Mouse (Mus musculus) right cerebral cortex, postnatal 4 days (tissue): ENCODE results near the gene Rbm33.
A peak's percentile ranks its signal among the peaks of the same experiment; 100 is the strongest.

Experiments
- DNase-seq: peaks from one replicate; pipeline ENCODE4 v3.0.0-alpha.2; 2022

Rbm33 gene

DNA sequence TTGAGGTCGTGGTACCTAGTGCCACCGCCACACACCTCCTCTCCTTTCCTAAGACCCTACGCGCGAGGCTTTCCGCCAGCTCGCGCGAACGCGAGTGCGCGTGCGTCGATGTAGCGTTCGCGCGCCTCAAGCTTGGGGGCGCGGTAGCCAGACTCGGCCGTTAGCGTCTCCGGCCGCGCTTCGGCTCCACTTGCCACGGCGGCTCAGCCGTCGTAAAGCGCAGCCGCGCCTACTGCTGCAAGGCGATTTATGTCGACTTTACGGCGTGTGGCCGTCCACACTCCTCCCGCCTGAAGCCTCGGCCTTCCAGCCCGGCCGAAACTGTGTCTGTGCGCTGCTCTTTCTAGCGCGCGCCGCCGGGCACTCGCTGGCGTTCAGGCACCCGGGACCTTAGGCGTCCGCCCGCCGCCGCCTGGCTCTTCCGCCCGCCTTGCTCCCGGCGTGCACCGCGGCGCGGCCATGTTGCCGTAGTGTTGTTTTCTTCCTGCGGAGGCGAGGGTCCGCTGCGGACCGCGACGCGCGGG lies at the start of gene Rbm33:
Gene Rbm33 (plus strand): TSS at position 400 of the 524 bp plus-strand sequence.
- DNase-seq = peak; percentile 84

DNA sequence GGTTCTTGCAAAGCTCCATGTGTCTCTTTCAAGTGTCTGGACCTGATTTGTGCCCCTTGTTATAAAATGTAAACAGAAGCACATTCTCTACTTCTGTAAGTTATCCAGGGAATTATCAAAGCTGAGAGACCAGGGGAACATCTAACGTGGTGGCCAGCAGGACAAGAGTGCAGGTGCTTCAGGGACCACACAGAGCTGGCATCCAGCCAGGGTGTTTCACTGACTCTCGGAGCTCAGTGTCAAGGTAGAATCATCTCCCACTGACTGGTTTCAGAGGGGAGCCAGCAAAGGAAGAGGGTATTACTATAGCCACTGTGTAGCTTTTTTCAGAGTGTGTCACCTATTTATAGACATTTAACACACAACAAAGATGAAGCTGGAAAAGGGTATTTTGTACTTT lies 49.3 kb upstream of the Rbm33 start:
- no peak for DNase-seq

DNA sequence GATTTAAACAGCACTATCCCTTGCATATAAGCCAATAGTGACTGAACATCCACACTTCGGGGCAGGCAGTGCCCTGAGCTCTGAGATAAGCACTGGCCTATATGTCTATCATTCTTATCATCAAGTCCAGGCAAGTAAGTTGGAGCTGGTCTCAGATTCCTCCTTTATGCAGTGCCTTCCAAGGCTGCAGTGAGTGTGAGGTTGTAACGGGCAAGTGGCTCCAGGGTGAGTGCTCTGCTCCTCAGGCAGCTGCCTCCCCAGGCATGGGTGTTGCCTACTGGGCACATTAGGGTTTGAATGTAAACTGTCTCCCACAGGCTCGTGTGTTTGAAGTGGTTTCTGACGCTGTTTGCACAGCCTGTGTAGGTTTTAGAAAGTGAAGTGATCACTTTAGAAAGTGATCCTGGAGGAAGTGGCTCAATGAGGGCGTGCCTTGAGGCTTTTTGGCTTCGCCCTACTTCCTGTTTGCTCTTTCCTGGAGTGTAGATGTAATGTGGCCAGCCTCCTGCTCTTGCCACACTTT lies 47.4 kb upstream of the Rbm33 start:
- DNase-seq = no peak

DNA sequence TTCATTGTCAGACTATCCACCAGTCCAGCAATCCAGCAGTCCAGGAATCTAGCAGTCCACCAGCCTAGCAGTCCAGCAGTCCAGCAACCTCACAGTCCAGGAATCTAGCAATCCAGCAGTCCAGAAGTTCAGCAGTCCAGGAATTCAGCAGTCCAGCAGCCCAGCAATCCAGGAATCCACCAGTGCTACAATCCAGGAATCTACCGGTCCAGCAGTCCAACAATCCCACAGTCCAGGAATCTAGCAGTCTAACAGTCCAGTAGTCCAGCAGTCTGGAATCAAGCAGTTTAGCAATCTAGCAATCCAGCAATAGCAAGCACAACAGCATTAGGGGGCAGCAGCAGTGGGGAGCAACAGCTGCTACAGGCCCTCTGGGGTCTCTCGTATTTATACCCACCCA lies 44.1 kb upstream of the Rbm33 start:
- no peak for DNase-seq

DNA sequence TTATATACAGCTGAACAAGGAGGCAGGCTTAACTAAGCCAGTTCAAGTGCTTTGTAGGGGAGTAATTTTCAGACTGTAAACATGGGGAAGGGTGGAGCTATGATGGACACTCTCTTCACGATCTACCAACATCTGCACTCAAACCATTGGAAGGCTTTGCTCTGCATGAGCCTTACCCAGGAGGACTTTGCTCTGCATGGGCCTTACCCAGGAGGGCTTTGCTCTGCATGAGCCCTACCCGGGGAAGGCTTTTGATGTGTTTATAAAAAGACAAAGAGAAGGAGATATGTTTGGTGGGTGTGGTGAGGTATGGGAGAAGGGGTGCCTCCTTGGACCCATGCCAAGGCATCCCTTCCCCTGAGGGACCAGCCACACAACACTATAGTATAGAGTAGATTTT lies 39.6 kb upstream of the Rbm33 start:
- no peak for DNase-seq

DNA sequence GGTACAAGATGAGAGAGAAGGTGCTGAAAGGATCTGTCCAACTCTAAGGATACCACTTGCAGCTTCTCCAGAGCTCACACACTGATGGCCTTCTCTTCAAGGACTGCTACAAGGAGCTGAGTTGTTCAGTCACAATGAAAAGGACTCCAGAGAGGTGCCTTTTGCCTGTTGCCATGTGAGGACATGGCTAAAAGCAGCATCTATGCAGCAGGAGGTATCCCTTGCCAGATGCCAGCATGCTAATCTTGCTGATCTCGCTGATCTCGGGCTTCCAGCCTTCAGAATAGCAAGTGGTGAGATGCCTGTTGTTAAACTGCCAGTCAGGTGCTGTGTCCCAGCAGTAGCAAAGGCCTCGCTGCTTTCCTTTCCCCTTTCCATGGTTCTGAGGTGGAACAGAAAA lies 27.8 kb upstream of the Rbm33 start:
- no peak for DNase-seq

DNA sequence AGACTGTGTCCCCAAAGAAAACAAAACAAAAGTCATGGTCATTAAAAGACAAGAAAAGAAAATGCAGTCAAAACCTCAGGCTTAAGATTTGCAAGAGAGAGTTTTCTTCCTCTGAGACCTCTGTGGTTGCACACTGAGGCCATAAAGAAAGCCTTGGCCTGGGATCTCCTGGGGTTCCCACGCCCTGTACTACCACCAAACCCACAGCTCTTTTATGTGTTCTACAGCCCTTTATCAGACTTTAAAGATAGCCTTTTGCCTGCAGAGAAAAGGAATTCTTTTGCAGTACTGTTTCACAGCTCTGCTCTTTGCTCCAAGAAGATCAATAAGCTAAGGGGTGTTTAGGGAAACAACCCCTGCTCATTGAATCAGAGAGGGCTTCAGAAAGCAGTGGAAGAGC lies 26.3 kb upstream of the Rbm33 start:
- no peak for DNase-seq

DNA sequence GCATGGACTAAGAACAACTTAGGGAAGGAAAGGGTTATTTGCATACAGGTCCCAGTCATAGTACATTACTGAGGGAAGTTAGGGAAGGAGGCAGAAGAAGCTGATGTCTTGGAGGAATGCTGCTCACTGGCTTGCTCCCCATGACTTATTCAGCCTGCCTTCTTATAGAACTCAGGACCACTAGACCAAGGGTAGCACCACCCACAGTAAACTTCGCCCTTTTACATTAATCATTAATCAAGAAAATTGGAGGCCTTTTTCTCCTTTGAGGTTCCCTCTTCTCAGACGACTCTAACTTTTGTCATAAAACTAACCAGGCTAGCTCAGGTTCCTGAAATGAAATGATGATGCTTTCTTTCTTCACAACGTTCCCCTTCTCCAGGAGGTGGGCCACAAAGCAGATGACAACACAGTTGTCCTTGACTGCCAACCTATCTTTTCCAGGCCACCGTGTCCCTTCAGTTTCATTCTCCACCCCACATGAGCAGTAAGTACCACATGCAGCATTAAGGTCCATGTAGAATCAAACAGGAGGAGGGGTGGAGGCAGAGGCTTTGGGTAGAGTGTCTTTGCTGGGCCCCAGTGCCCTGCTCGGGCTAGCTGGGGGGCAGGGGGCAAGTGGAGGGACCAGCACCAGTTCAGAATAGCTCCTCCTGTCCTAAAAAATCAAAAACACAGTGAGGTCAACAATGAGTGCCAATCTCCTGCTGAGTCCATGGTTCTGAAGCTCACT lies 25.6 kb upstream of the Rbm33 start:
- no peak for DNase-seq

DNA sequence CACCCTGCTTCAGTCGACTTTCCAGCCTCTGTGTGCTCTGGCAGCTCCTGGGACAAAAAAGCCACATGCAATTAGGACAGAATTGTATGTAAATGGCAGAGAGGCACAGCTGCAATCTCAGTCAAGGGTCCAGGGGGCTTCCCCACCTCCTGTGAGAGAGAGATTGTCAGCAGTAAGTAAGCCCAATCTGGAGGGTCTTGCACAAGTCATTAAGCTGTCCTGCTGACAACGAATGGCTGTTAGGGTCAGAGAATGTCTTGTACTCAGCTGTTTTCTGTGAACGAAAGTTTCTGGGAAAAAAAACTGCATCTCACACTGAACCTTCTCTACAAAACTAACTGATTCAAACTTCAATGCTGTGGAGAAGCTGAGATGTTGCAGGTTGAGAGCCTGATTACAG lies 24.6 kb upstream of the Rbm33 start:
- no peak for DNase-seq

DNA sequence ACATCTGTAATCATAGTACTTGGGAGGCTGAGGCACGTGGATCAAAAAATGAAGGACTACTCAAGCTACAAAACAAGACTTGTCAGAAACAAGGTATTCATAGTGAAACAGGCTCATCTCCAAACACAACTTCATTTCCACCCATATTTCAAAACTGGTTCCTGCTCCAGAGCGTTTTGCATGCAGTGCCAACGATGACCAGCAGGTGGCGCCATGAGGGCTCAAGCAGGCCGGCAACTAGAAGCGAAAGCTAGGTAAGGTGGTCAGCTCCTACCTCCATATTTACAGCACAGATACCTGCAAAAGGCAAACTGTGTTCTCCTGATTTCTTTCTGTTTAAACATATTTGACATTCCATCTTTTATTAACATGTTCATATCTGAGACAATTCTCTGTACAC lies 22.9 kb upstream of the Rbm33 start:
- DNase-seq = peak; percentile 94

DNA sequence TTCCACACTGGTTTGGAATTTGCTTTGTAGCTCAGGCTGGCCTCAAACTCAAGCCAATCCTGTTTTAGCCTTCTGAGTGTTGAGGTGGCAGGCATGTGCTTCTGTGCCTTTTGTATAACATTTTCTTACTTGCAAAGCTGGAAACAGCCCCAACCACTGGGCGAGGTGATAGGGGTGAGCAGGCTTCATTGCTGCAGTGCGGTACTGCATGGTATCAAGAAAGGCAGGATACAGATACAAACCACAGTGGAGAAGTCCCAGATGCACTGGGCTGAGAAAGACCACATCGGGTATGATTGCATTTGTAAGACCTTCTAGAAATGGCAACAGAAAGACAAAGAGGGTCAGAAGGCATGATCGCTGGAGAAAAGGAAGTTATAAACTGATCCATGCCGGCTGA lies 18.8 kb upstream of the Rbm33 start:
- no peak for DNase-seq

DNA sequence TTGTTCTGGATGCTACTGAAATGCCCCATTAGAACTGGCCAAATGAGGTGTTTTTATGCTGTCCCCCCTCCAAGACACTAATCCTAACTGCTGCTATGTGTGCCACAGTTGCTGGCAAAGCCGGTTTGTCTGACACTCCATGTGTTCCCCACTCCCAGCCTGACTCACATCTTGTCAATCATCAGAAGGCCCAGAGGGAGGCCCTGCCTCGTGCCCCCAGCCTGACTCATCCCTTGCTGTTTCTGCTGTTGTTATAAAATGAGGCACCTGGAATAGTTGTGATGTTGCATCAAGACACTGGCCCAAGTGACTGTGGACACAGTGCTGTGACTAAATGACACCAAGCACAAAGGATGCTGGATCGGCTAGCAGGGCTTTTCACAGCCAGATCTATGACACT lies 18.2 kb upstream of the Rbm33 start:
- no peak for DNase-seq

DNA sequence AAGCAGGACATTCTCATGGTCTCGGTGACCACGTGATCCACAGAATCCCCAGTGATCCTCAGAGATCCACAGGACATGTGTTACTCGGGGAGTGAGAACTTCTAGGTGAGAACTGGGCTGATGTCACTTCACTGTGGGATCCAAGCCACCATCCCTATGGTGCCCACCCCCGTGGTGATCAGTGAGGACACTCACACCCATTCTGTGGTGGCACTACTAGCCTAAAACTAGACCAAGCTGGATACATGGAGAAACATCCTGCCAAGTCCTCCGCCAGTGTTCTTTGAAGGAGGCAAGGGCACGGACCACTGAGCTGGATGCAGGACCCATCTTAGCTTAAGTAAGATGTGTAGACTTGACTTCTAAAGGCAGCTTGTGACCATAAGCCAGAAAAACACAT lies 17.6 kb upstream of the Rbm33 start:
- no peak for DNase-seq

DNA sequence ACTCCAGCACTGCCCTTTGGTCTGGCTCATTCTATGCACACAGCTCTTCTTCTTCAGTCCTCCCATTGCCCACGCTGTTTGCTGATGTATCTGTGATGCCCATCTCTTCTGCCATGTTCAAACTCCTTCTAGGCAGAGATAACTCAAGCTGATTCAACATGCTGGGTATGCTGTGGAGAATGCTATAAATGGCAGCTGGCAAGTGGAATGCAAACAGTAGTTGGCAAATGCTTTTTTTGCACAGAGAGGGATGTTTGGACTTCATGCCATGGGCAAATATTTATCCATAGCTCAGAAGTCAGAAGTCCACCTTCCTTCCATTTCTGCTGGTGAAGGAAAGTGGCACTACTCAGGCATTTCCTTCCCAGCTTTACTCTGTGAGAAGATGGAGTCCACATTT lies 14.2 kb upstream of the Rbm33 start:
- DNase-seq = no peak

DNA sequence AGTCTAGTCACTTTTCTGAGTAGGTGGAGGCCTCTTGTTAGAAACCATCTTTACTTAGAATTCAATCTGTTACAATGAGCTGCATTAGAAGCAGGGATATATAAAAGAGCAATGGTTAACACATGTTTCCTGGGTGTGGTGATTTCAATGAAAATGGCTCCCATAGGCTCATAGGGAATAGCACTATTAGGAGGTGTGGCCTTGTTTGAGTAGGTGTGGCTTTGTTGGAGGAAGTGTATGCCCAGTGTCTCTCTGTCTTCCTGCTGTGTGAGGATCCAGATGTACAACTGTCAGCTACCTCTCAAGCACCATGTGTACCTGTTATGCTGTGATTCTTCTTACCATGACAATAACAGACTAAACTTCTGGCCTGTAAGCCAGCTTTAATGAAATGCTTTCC lies 12.4 kb upstream of the Rbm33 start:
- DNase-seq = no peak

DNA sequence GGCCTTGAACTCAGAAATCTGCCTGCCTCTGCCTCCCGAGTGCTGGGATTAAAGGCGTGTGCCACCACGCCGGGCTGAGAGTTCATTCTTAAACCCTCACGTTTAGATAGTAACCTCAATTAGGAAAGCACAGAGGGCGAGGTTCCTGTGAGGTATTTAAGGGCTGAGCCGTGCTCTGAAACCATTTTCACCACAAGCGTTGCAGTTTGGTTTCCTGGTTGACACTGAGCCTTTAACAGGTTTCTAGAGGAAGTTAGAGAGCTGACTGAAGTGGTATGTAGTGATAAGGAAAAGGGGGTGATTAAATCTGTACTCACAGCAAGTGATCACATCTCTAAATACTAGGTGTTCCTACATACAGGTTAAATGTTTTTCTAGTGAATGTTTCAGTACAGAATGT lies 1.4 kb upstream of the Rbm33 start:
- no peak for DNase-seq

DNA sequence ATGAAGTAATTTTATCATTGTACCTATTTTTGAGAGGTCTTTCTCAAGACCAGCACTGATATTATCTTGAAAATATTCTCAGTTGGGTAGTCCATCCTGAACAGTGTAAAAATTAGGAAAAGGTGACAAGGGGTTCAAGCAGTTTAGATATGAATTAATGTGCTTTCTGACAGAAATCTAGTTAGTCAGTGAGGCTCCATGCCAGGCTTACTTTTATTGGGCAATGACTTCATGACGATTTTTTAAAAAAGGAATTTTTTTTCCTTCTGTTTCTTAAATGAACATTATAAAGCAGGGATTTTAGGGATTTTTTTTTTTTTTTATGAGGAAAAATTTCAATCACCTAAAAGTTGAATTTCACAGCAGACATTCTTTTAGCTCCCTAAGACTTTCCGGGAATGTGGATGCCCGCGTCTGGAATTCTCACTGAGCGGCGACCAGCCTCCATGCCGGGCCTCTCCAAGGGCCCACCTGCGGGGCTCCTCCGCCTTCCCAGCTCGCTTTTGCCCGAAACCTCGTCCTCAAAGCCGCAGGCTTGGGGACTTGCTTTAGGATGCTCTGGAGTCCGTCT lies 685 bp upstream of the Rbm33 start:
- no peak for DNase-seq

DNA sequence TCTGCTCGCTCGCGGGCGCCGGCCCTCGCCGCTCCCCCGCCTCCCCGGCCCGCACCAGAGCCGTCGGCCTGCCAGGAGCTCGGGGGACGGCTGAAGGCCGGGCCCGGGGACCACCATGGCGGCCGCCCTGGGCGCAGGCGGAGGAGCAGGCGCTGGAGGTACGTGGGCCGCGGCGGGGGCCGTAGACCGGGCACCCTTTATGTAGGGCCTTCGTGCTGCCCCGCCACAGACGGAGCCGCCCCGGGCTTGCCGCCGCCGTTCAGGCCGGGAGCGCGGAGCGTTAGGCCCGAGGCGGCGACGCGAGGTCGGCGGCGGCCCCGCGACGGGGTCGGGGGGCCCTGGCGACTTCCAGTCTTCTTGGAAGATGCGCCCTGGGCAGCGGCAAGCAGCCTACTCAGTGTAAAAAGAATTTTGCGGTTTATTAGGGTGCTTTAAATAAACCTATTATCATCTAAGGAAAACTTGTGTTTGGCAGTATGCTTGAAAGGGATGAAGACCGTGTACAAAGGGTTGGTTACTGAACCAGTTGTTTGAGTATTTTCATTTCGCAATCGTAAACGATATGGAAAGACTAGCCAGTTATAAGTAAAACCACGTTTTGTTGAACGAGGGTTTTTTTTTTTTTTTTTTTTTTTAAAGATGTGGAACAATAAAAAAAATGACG lies 464 bp downstream of the Rbm33 start:
- DNase-seq = no peak

DNA sequence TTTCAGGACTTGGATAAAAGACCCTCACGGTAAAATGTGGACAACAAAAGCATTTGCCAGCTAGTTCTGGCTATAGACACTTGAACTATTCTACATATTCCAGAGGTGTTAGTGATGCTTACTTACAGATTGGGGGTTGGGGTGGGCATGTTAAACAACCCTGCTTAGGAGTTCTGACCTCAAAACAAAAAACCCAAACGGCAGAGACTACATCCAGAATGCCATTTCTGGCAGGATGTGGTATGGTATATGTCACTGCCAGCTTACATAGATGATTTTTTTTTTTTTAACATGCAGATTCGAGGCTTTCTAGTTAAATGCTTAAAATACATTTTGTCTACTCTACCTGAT lies 971 bp downstream of the Rbm33 start:
- no peak for DNase-seq

DNA sequence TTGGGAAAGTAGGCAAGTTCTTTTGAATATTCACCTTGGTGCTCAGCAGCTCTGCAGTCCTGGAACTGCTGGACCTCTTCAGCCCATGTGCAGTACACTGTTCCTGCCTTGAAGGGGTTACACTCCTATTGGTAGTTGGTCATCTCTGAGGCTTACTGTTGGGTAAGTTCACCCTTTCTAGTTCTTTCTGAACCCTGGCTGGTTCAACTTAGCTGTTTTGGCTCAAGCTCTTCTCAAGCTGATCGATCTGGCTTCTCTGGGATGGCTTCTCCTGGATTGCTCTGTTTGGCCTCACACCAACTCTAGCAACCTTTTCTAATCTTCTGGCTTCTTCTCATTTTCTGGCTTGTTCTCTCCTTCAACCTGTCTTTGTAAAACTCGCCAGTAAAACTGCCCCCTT lies 1.8 kb downstream of the Rbm33 start:
- no peak for DNase-seq

DNA sequence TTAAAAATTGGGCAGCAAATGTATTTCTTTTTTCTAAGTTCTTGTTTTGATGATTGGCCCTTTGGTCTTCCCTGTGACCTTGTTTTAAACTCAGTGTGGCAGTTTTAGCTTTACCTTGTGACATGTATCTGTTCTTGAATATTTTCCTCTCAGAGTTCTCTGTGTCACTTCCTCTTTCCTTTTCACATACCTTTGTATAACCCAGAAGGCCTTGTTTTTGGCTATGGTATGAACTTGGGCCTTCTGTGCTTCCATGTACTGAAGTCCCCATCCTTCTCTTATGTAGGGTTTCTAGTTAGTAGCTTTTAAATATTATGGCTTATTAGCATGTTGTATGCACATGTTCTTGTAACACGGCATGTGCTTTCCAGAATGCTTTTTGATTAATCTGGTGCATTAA lies 4.8 kb downstream of the Rbm33 start:
- no peak for DNase-seq

DNA sequence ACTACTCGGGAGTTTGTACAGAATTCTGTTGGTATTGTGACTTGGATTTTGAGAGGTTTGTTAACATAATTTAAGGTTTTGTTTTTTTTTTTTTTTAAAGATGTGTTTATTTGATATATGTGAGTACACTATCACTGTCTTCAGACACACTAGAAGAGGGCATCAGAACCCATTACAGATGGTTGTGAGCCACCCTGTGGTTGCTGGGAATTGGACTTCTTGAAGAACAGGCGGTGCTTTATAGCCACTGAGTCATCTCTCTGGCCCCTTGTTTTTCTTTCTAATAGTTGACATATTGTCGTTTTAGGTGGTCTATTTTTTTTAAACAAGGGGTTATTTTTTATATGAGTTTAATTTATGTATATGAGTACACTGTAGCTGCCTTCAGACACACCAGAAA lies 5.3 kb downstream of the Rbm33 start:
- no peak for DNase-seq

DNA sequence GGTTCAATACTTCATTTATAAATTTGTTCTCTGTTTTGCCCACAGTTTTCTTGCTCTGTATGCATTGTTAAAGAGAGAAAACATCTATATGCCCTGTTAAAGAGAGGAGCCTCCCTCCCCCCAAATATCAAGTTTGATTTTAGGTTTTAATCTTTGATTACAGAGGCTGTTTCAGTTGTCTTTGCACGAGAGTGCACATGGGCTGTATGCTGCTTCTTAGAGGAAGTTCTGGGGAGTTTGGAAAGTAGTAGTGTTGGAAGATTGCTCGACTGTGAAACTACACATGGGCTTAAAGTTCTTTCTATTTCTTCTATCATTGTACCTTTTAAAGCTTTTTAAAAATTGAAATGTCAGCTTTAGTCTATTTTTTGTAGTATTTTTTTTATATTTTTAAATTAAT lies 6.9 kb downstream of the Rbm33 start:
- no peak for DNase-seq

DNA sequence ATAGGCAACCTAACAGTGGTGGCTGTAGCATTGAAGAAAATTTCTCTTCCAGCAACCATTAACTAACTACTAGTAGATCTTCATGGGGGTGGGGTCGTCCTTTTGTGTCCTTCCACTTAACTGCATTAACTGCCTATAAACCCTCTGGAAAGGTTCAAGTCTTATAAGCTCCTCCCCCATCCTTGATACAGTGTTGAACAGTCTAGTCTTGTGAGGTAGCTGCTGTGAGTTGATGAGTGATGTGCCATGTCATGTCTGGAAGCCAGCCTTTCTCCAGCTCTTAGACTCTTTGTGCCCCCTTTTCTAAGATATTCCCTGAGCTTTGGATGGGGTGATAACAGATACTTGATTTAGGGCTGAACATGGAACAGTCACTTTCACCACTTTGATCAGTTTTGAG lies 7.5 kb downstream of the Rbm33 start:
- DNase-seq = no peak
